Mouse (Mus musculus): ENCODE results near the gene Map1s. TPM values are rescaled to one million over a fixed set of nuclear protein-coding genes. Genes with fewer than 3 reads are reported as not detected.
A peak's percentile ranks its signal among the peaks of the same experiment; 100 is the strongest.

Map1s gene
- polyA plus RNA-seq, 1 experiment = 58.4 TPM

- H3K4me1 ChIP-seq (ENCODE audit: control insufficient read depth, insufficient read depth, low read length) = no peaks in the 10 kb centered on the region
- 76% methylated on average over 3 of the region's 3 CpGs for WGBS
- TF ChIP-seq POLR2A (IDR thresholded peaks at IDR 0.05; ENCODE audit: borderline replicate concordance, extremely low read depth, low read depth, low read length) = no peak
- no peak for TF ChIP-seq CTCF (IDR thresholded peaks at IDR 0.05; ENCODE audit: insufficient read depth, low read length)
- no peak overlapping the region for H3K4me3 ChIP-seq (replicated peaks; ENCODE audit: extremely low read depth, low read depth, low read length)
- DNase-seq = no peak
Observed at GRCm38 (mm10) chr8:70928096-70928495, 22.4 kb downstream of the Map1s start.

GRCm38 (mm10) chr8:70928778-70929322 lies 23.1 kb downstream of the Map1s start:
- TF ChIP-seq POLR2A (IDR thresholded peaks at IDR 0.05; ENCODE audit: borderline replicate concordance, extremely low read depth, low read depth, low read length) (no peak), CTCF (IDR thresholded peaks at IDR 0.05; ENCODE audit: insufficient read depth, low read length) (no peak)
- Histone ChIP-seq H3K4me1 (ENCODE audit: control insufficient read depth, insufficient read depth, low read length) (no peaks in the 10 kb centered on the region), H3K4me3 (replicated peaks; ENCODE audit: extremely low read depth, low read depth, low read length) (no peak overlapping the region)
- no peak for DNase-seq
- 66% methylated on average over 5 of the region's 5 CpGs for WGBS

DNA sequence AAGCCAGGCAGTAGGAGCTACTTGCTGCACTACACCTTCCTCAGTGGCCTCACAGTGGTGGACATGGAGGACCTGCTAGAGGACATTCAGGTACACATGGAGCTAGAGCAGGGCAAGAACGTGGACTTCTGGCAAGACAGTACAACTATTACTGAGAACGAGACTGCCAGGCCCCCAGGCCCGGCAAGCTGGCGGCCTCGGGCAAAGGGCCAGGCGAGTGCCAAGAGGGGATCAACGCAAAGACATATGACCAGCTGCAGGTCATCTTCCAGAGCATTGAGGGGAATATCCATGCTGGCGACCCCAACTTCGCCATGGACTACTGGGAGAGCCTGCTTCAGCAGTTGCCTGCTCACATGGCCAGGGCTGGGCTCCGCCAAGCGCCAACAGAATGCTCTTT lies 26.0 kb downstream of the Map1s start:
- no peak overlapping the region for H3K4me3 ChIP-seq (replicated peaks; ENCODE audit: extremely low read depth, low read depth, low read length)
- WGBS = 91% methylated on average over 11 of the region's 11 CpGs
- TF ChIP-seq CTCF (IDR thresholded peaks at IDR 0.05; ENCODE audit: insufficient read depth, low read length) (no peak), POLR2A (IDR thresholded peaks at IDR 0.05; ENCODE audit: borderline replicate concordance, extremely low read depth, low read depth, low read length) (no peak)

GRCm38 (mm10) chr8:70933036-70933435 lies 27.3 kb downstream of the Map1s start:
- Histone ChIP-seq H3K4me1 (ENCODE audit: control insufficient read depth, insufficient read depth, low read length) (no peaks in the 10 kb centered on the region), H3K4me3 (replicated peaks; ENCODE audit: extremely low read depth, low read depth, low read length) (no peak overlapping the region)
- 79% methylated on average over 4 of the region's 4 CpGs for WGBS
- TF ChIP-seq POLR2A (IDR thresholded peaks at IDR 0.05; ENCODE audit: borderline replicate concordance, extremely low read depth, low read depth, low read length) = no peak
- TF ChIP-seq CTCF (IDR thresholded peaks at IDR 0.05; ENCODE audit: insufficient read depth, low read length) = no peak
- DNase-seq = no peak

More for the DNA sequence above, 26.0 kb downstream of the Map1s start:
- DNase-seq = no peak
- no peaks in the 10 kb centered on the region for H3K4me1 ChIP-seq (ENCODE audit: control insufficient read depth, insufficient read depth, low read length)

DNA sequence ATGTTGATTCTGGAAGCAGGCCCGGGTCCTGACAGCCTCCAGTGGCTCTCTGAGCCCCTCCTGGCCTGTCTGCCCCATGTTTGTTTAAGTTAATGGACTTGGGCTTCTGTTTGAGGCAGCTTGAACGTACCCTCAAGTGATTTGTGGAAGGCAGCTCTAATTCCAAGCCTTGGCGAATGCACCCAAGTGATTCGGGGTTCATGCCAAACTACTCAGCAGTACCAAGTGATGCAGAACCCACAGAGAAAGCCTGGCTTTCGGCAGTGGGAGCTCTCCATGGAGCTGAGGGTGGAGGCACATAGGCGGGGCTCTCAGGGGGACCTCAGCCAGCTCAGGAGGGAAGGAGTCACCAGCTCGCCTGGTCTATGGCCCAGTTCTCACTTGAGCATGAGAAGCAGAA lies 29.1 kb downstream of the Map1s start:
- no peaks in the 10 kb centered on the region for H3K4me1 ChIP-seq (ENCODE audit: control insufficient read depth, insufficient read depth, low read length)
- no peak for TF ChIP-seq POLR2A (IDR thresholded peaks at IDR 0.05; ENCODE audit: borderline replicate concordance, extremely low read depth, low read depth, low read length)
- no peak for TF ChIP-seq CTCF (IDR thresholded peaks at IDR 0.05; ENCODE audit: insufficient read depth, low read length)
- 44% methylated on average over 7 of the region's 7 CpGs for WGBS
- DNase-seq = no peak
- H3K4me3 ChIP-seq (replicated peaks; ENCODE audit: extremely low read depth, low read depth, low read length) = no peak overlapping the region

DNA sequence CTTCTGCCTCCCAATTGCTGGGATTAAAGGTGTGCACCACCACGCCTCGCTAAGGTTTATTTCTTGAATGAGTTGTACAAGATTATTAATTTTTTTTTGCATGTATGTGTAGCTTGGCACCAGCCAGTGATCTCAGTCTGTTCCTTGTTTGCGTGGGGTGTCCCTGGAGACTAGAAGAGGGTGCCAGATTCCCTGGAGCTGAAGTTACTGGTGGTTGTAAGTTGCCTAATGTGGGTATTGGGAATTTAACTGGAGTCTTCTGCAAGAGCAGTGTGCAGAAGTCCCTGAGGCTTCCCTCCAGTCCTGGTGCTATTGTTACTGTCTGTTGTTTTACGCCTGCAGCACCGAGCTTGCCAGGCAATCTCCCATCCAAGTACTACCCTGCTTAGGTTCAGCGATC lies 31.5 kb downstream of the Map1s start:
- no peak overlapping the region for H3K4me3 ChIP-seq (replicated peaks; ENCODE audit: extremely low read depth, low read depth, low read length)
- no peaks in the 10 kb centered on the region for H3K4me1 ChIP-seq (ENCODE audit: control insufficient read depth, insufficient read depth, low read length)
- DNase-seq = no peak
- TF ChIP-seq CTCF (IDR thresholded peaks at IDR 0.05; ENCODE audit: insufficient read depth, low read length) (no peak), POLR2A (IDR thresholded peaks at IDR 0.05; ENCODE audit: borderline replicate concordance, extremely low read depth, low read depth, low read length) (no peak)
- 81% methylated on average over 6 of the region's 6 CpGs for WGBS

DNA sequence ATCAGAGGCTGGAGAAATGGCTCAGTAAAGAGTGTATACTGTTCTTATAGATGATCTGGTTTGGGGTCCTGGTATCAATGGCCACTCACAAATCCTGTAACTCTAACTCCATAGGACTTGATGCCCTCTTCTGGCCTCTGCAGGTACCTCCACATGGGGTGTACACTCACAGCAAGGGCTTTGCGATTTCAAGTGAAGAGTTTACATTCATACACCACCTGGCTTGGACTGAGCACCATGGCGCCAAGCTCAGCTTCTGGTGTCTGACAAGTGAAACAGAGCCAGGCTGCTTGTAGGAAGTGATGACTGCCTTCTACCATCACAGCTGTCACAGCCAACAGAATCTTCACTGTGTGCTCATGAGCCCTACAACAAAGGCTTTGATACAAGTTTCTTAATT lies 35.7 kb downstream of the Map1s start:
- Histone ChIP-seq H3K4me1 (ENCODE audit: control insufficient read depth, insufficient read depth, low read length) (no peaks in the 10 kb centered on the region), H3K4me3 (replicated peaks; ENCODE audit: extremely low read depth, low read depth, low read length) (no peak overlapping the region)
- WGBS = 57% methylated on average over 2 of the region's 2 CpGs
- TF ChIP-seq POLR2A (IDR thresholded peaks at IDR 0.05; ENCODE audit: borderline replicate concordance, extremely low read depth, low read depth, low read length) (no peak), CTCF (IDR thresholded peaks at IDR 0.05; ENCODE audit: insufficient read depth, low read length) (0 out of 2 replicates have a peak, but pooled peaks have one; percentile 3)
- no peak for DNase-seq

- H3K4me1 ChIP-seq (ENCODE audit: control insufficient read depth, insufficient read depth, low read length) = no peaks in the 10 kb centered on the region
- no peak overlapping the region for H3K4me3 ChIP-seq (replicated peaks; ENCODE audit: extremely low read depth, low read depth, low read length)
- DNase-seq = no peak
- WGBS = 11% methylated on average over 1 of the region's 1 CpGs
- TF ChIP-seq POLR2A (IDR thresholded peaks at IDR 0.05; ENCODE audit: borderline replicate concordance, extremely low read depth, low read depth, low read length) = no peak
- TF ChIP-seq CTCF (IDR thresholded peaks at IDR 0.05; ENCODE audit: insufficient read depth, low read length) = no peak
Observed at GRCm38 (mm10) chr8:70943187-70943586, 37.5 kb downstream of the Map1s start.

- H3K4me3 ChIP-seq (replicated peaks; ENCODE audit: extremely low read depth, low read depth, low read length) = no peak overlapping the region
- no peaks in the 10 kb centered on the region for H3K4me1 ChIP-seq (ENCODE audit: control insufficient read depth, insufficient read depth, low read length)
- DNase-seq = no peak
- WGBS = 64% methylated on average over 1 of the region's 1 CpGs
- TF ChIP-seq CTCF (IDR thresholded peaks at IDR 0.05; ENCODE audit: insufficient read depth, low read length) (0 out of 2 replicates have a peak, but pooled peaks have one; percentile 10), POLR2A (IDR thresholded peaks at IDR 0.05; ENCODE audit: borderline replicate concordance, extremely low read depth, low read depth, low read length) (no peak)
Observed at GRCm38 (mm10) chr8:70949847-70950246, 44.1 kb downstream of the Map1s start.

- no peak for DNase-seq
- TF ChIP-seq CTCF (IDR thresholded peaks at IDR 0.05; ENCODE audit: insufficient read depth, low read length) (no peak), POLR2A (IDR thresholded peaks at IDR 0.05; ENCODE audit: borderline replicate concordance, extremely low read depth, low read depth, low read length) (no peak)
- WGBS = 62% methylated on average over 14 of the region's 14 CpGs
Observed at GRCm38 (mm10) chr8:70960703-70961472, 55.2 kb downstream of the Map1s start.

More at GRCm38 (mm10) chr8:70960703-70961472, 55.2 kb downstream of the Map1s start:
- Histone ChIP-seq H3K4me1 (ENCODE audit: control insufficient read depth, insufficient read depth, low read length) (no peaks in the 10 kb centered on the region), H3K4me3 (replicated peaks; ENCODE audit: extremely low read depth, low read depth, low read length) (no peak overlapping the region)

Measured in lung, adult 2 months (tissue).